Mouse (Mus musculus) forebrain, embryonic 15.5 days (tissue): Measurements from ENCODE around the gene Zc3h10. TPM values are rescaled to one million over a fixed set of nuclear protein-coding genes. Genes with fewer than 3 reads are reported as not detected.

Source experiments
- ATAC-seq: fragments of 200-750 bp; cut with Nextera tagmentation; replicated peaks from 2 replicates; pipeline ENCODE4 v1.8.0; 2017; ENCODE audit warnings: mild to moderate bottlenecking, moderate TSS enrichment, moderate library complexity
- H3K27ac ChIP-seq: fragments of 300-500 bp; sonication (generic); replicated peaks from 2 replicates; pipeline ENCODE4 v1.5.1; 2015; ENCODE audit warnings: mild to moderate bottlenecking, inconsistent platforms
- H3K27me3 ChIP-seq: fragments of 300-500 bp; sonication (generic); 2 replicates; pipeline ENCODE4 v1.6.1; 2015; ENCODE audit warnings: inconsistent platforms
- H3K36me3 ChIP-seq: fragments of 300-500 bp; sonication (generic); 2 replicates; pipeline ENCODE4 v1.6.1; 2015; ENCODE audit warnings: mild to moderate bottlenecking, inconsistent platforms
- H3K4me1 ChIP-seq: fragments of 300-500 bp; sonication (generic); 2 replicates; pipeline ENCODE4 v1.6.1; 2015; ENCODE audit warnings: inconsistent platforms
- H3K4me2 ChIP-seq: fragments of 300-500 bp; sonication (generic); replicated peaks from 2 replicates; pipeline ENCODE4 v1.6.1; 2015; ENCODE audit warnings: mild to moderate bottlenecking, inconsistent platforms
- H3K4me3 ChIP-seq: fragments of 300-500 bp; sonication (generic); 2 replicates; pipeline ENCODE4 v1.5.1; 2015; ENCODE audit warnings: mild to moderate bottlenecking, inconsistent platforms
- H3K9ac ChIP-seq: fragments of 300-500 bp; sonication (generic); replicated peaks from 2 replicates; pipeline ENCODE4 v1.6.1; 2015; ENCODE audit warnings: mild to moderate bottlenecking, inconsistent platforms
- H3K9me3 ChIP-seq: fragments of 300-500 bp; sonication (generic); 2 replicates; pipeline ENCODE4 v1.6.1; 2016; ENCODE audit warnings: inconsistent platforms
- WGBS: fragments of 180-500 bp; shearing (Covaris S2); methylation state at CpG from one replicate; pipeline ENCODE4 v1.1.7; 2015; ENCODE audit warnings: mixed read lengths; 5-methylcytosine and 5-hydroxymethylcytosine counted together
- polyA plus RNA-seq: library from polyadenylated mRNA; unstranded; fragments of >200 nt; fragmentation: Nextera tagmentation; extraction: Ambion mirVana; gene quantifications from 2 replicates; pipeline ENCODE4 v1.2.1, GENCODE M21; 2015

The Zc3h10 gene
- polyA plus RNA-seq, 1 experiment from 2014 or later: 24.5 TPM

- 71% methylated on average over 4 of the region's 4 CpGs for WGBS
- no peak for ATAC-seq
- H3K9ac ChIP-seq: peak overlapping the region; percentile 20; the same call in 1 of the 2 replicates
- H3K4me2 ChIP-seq: peak overlapping the region; percentile 30
- H3K36me3 ChIP-seq: no peaks in the 10 kb centered on the region; the same call in 1 of the 2 replicates
- 0 out of 2 replicates have a peak, but pooled peaks cover 7% of the 10 kb centered on the region for H3K4me1 ChIP-seq
- H3K27ac ChIP-seq: peak overlapping the region; percentile 14; the same call in 1 of the 2 replicates
- peak overlapping the region; percentile 22; the same call in 1 of the 2 replicates for H3K4me3 ChIP-seq
- no peaks in the 10 kb centered on the region for H3K9me3 ChIP-seq
- H3K27me3 ChIP-seq: no peaks in the 10 kb centered on the region
Measured at GRCm38 (mm10) chr10:128535624-128536265, 11.8 kb downstream of the Zc3h10 start.

GRCm38 (mm10) chr10:128535206-128535605 lies 12.4 kb downstream of the Zc3h10 start:
- Histone ChIP-seq H3K4me1 (0 out of 2 replicates have a peak, but pooled peaks cover 7% of the 10 kb centered on the region), H3K27ac (no peak overlapping the region), H3K9ac (no peak overlapping the region), H3K4me3 (no peak overlapping the region), H3K36me3 (no peaks in the 10 kb centered on the region; the same call in 1 of the 2 replicates), H3K9me3 (no peaks in the 10 kb centered on the region), H3K27me3 (no peaks in the 10 kb centered on the region), H3K4me2 (no peak overlapping the region)
- no peak for ATAC-seq
- WGBS: 82% methylated on average over 2 of the region's 2 CpGs

GRCm38 (mm10) chr10:128526366-128527356 lies 20.9 kb downstream of the Zc3h10 start:
- H3K4me2 ChIP-seq: peak overlapping the region; percentile 100
- H3K9ac ChIP-seq: 0 out of 2 replicates have a peak overlapping the region, but pooled peaks have one; percentile 17
- ATAC-seq: no peak
- H3K4me1 ChIP-seq: peaks cover 23% of the 10 kb centered on the region
- H3K27ac ChIP-seq: no peak overlapping the region
- peaks cover 13% of the 10 kb centered on the region; the same call in 1 of the 2 replicates for H3K27me3 ChIP-seq
- no peaks in the 10 kb centered on the region for H3K9me3 ChIP-seq
- WGBS: 29% methylated on average over 28 of the region's 28 CpGs
- no peaks in the 10 kb centered on the region for H3K36me3 ChIP-seq
- H3K4me3 ChIP-seq: peak overlapping the region; percentile 85

- under 1% methylated on average over 37 of the region's 37 CpGs for WGBS
- Histone ChIP-seq H3K27ac (peak within 1 kb of the TSS; percentile 39), H3K4me3 (peak within 1 kb of the TSS; percentile 85), H3K9me3 (no peaks in the 10 kb centered on the region), H3K4me1 (peaks cover 23% of the 10 kb centered on the region), H3K9ac (peak within 1 kb of the TSS; percentile 63), H3K27me3 (peaks cover 13% of the 10 kb centered on the region; the same call in 1 of the 2 replicates), H3K4me2 (peak within 1 kb of the TSS; percentile 100), H3K36me3 (no peaks in the 10 kb centered on the region)
- peak; percentile 95 for ATAC-seq
Measured at GRCm38 (mm10) chr10:128525671-128526308, 21.8 kb downstream of the Zc3h10 start, which contains the start of gene Esyt1. Gene Esyt1, minus strand, starts transcription at chr10:128525871.

GRCm38 (mm10) chr10:128524732-128525662 lies 22.6 kb downstream of the Zc3h10 start:
- Histone ChIP-seq H3K4me3 (peak overlapping the region; percentile 85), H3K27ac (peak overlapping the region; percentile 39), H3K9me3 (no peaks in the 10 kb centered on the region), H3K27me3 (peaks cover 13% of the 10 kb centered on the region; the same call in 1 of the 2 replicates), H3K36me3 (no peaks in the 10 kb centered on the region), H3K4me2 (peak overlapping the region; percentile 100), H3K4me1 (peaks cover 23% of the 10 kb centered on the region), H3K9ac (peak overlapping the region; percentile 63)
- peak; percentile 49 for ATAC-seq
- WGBS: under 1% methylated on average over 58 of the region's 58 CpGs

GRCm38 (mm10) chr10:128524111-128524731 lies 23.4 kb downstream of the Zc3h10 start:
- Histone ChIP-seq H3K27ac (no peak overlapping the region), H3K4me3 (peak overlapping the region; percentile 85), H3K4me2 (peak overlapping the region; percentile 100), H3K4me1 (peaks cover 23% of the 10 kb centered on the region), H3K27me3 (peaks cover 13% of the 10 kb centered on the region; the same call in 1 of the 2 replicates), H3K36me3 (no peaks in the 10 kb centered on the region), H3K9me3 (no peaks in the 10 kb centered on the region), H3K9ac (peak overlapping the region; percentile 63; the same call in 1 of the 2 replicates)
- no peak for ATAC-seq
- 9% methylated on average over 11 of the region's 11 CpGs for WGBS

- ATAC-seq: no peak
Measured at GRCm38 (mm10) chr10:128522351-128522750, 25.2 kb downstream of the Zc3h10 start.

GRCm38 (mm10) chr10:128520591-128520990 lies 27.0 kb downstream of the Zc3h10 start:
- no peak for ATAC-seq
- Histone ChIP-seq H3K27ac (no peak overlapping the region), H3K36me3 (no peaks in the 10 kb centered on the region), H3K27me3 (peaks cover 25% of the 10 kb centered on the region; the same call in 1 of the 2 replicates), H3K4me3 (no peak overlapping the region), H3K9me3 (no peaks in the 10 kb centered on the region), H3K4me2 (no peak overlapping the region), H3K9ac (no peak overlapping the region), H3K4me1 (peaks cover 14% of the 10 kb centered on the region)
- 86% methylated on average over 16 of the region's 16 CpGs for WGBS

More at GRCm38 (mm10) chr10:128522351-128522750, 25.2 kb downstream of the Zc3h10 start:
- H3K9ac ChIP-seq: no peak overlapping the region
- no peaks in the 10 kb centered on the region for H3K9me3 ChIP-seq
- H3K27ac ChIP-seq: no peak overlapping the region
- no peaks in the 10 kb centered on the region for H3K36me3 ChIP-seq
- H3K4me3 ChIP-seq: no peak overlapping the region
- H3K4me1 ChIP-seq: peaks cover 23% of the 10 kb centered on the region
- peaks cover 19% of the 10 kb centered on the region; the same call in 1 of the 2 replicates for H3K27me3 ChIP-seq
- WGBS: 77% methylated on average over 6 of the region's 6 CpGs
- H3K4me2 ChIP-seq: no peak overlapping the region

GRCm38 (mm10) chr10:128518833-128519232 lies 28.7 kb downstream of the Zc3h10 start:
- Histone ChIP-seq H3K27me3 (peaks cover 19% of the 10 kb centered on the region; the same call in 1 of the 2 replicates), H3K9me3 (no peaks in the 10 kb centered on the region), H3K4me1 (no peaks in the 10 kb centered on the region), H3K36me3 (no peaks in the 10 kb centered on the region), H3K9ac (no peak overlapping the region), H3K27ac (no peak overlapping the region), H3K4me2 (no peak overlapping the region), H3K4me3 (no peak overlapping the region)
- WGBS: 69% methylated on average over 7 of the region's 7 CpGs
- ATAC-seq: no peak

GRCm38 (mm10) chr10:128516677-128517076 lies 30.9 kb downstream of the Zc3h10 start:
- H3K36me3 ChIP-seq: no peaks in the 10 kb centered on the region

More at GRCm38 (mm10) chr10:128516677-128517076, 30.9 kb downstream of the Zc3h10 start:
- Histone ChIP-seq H3K27ac (no peak overlapping the region), H3K9me3 (no peaks in the 10 kb centered on the region), H3K4me3 (no peak overlapping the region), H3K4me1 (no peaks in the 10 kb centered on the region), H3K9ac (no peak overlapping the region), H3K27me3 (peaks cover 16% of the 10 kb centered on the region; the same call in 1 of the 2 replicates), H3K4me2 (no peak overlapping the region)
- no peak for ATAC-seq
- 30% methylated on average over 6 of the region's 6 CpGs for WGBS
